ENCODE assay signal across 27 mouse cellular contexts in genomic region chr1:40473640-40474039, GRCm38 (mm10). TPM values are rescaled to one million over a fixed set of nuclear protein-coding genes. Genes with fewer than 3 reads are reported as not detected.
DNase-seq lines count a peak whose midpoint lies in the region; ATAC-seq lines count a peak whose summit lies in the region.
"Had no signal": no experiment of that assay in that cellular context is flagged by ENCODE, and none has a peak within 500 bp of the region (broad histone marks: within the 10 kb centered on the region; RNA-seq: fewer than 3 reads in every experiment).

No protein-coding gene starts in this region.

- no peak overlapping the region for H3K4me3 ChIP-seq in intestine, embryonic 16.5 days (ENCODE audit: low read length)
- H3K4me3 ChIP-seq: heart, adult 2 months; heart, embryonic 13.5 days; intestine, embryonic 15.5 days; layer of hippocampus, adult 2 months; limb, embryonic 10.5 days; midbrain, embryonic 13.5 days had no signal

- no peaks in the 10 kb centered on the region for H3K27me3 ChIP-seq in intestine, embryonic 16.5 days (replicated peaks; ENCODE audit: control insufficient read depth, insufficient read depth, low read length)
- H3K27me3 ChIP-seq: heart, embryonic 13.5 days; intestine, embryonic 15.5 days; midbrain, embryonic 13.5 days; Patski had no signal

- H3K9me3 ChIP-seq in intestine, embryonic 16.5 days (ENCODE audit: control insufficient read depth, low read length) = no peaks in the 10 kb centered on the region
- H3K9me3 ChIP-seq: heart, embryonic 13.5 days; intestine, embryonic 15.5 days; limb, embryonic 10.5 days; midbrain, embryonic 13.5 days had no signal

- DNase-seq in CD4-positive helper T cell, adult 2 months (ENCODE audit: low read depth, low spot score) = peak; percentile 81
- DNase-seq in frontal cortex, postnatal 25 days (ENCODE audit: low spot score in 2 of 2) = no peak
- DNase-seq in urinary bladder, adult 2 months (ENCODE audit: low spot score) = no peak
- DNase-seq in cerebellum, postnatal 36 days = no peak
- DNase-seq: adrenal gland, adult 8-10 months; cerebellum, adult 2 months; cerebellum, postnatal 25 days; gastrocnemius, postnatal 25 days; heart, adult 2 months; heart, postnatal 14 days; kidney, postnatal 25 days; liver; thymus, adult 18-20 months had no signal

- H3K4me2 ChIP-seq in intestine, embryonic 16.5 days (ENCODE audit: low read depth, low read length) = no peak overlapping the region
- H3K4me2 ChIP-seq: heart, embryonic 13.5 days; hindbrain, embryonic 14.5 days; intestine, embryonic 15.5 days; midbrain, embryonic 13.5 days had no signal

- H3K9ac ChIP-seq in intestine, embryonic 16.5 days (ENCODE audit: low read depth, low read length) = no peak overlapping the region
- H3K9ac ChIP-seq: heart, embryonic 13.5 days; hindbrain, embryonic 14.5 days; intestine, embryonic 15.5 days; midbrain, embryonic 13.5 days had no signal

- no peaks in the 10 kb centered on the region for H3K4me1 ChIP-seq in intestine, embryonic 16.5 days (ENCODE audit: control insufficient read depth, insufficient read depth, low read length)
- H3K4me1 ChIP-seq: heart, embryonic 13.5 days; intestine, embryonic 15.5 days; limb, embryonic 10.5 days; midbrain, embryonic 13.5 days had no signal

- ATAC-seq in CD4-positive, CD25-positive, alpha-beta regulatory T cell, adult 4 months = peak; percentile 46
- ATAC-seq in common myeloid progenitor, adult 5-6 weeks (replicated peaks; ENCODE audit: low read depth, poor library complexity, severe bottlenecking) = peak; percentile 53
- peak; percentile 48 for ATAC-seq in megakaryocyte progenitor cell, adult 5-6 weeks (replicated peaks; ENCODE audit: poor library complexity)
- no peak for ATAC-seq in intestine, embryonic 16.5 days
- ATAC-seq: forebrain, embryonic 14.5 days; intestine, embryonic 15.5 days; midbrain, embryonic 13.5 days; Patski had no signal

- no peaks in the 10 kb centered on the region for H3K36me3 ChIP-seq in intestine, embryonic 16.5 days (ENCODE audit: control insufficient read depth, insufficient read depth, low read length)
- H3K36me3 ChIP-seq: heart, embryonic 13.5 days; intestine, embryonic 15.5 days; limb, embryonic 10.5 days; midbrain, embryonic 13.5 days had no signal

- WGBS in intestine, embryonic 16.5 days = 84% methylated on average over 4 of the region's 4 CpGs

- H3K27ac ChIP-seq in intestine, embryonic 16.5 days (ENCODE audit: low read length) = no peak overlapping the region
- H3K27ac ChIP-seq: heart, adult 2 months; heart, embryonic 13.5 days; hindbrain, embryonic 14.5 days; intestine, embryonic 15.5 days; layer of hippocampus, adult 2 months; limb, embryonic 10.5 days; midbrain, embryonic 13.5 days had no signal

RNA-seq across cellular contexts. Expression of gene Il18r1, which starts 8.3 kb away (rescaled TPM):
- polyA plus RNA-seq in CD4-positive, CD25-positive, alpha-beta regulatory T cell, adult 4 months (2017; shearing (Covaris generic)) = 10 to 100 TPM; 45.0 to 45.8 TPM
- 1.1 and 1.6 TPM in 2 replicates for total RNA-seq in common myeloid progenitor, adult 5-6 weeks (2017)
- 0.54 and 1.6 TPM in 2 replicates for total RNA-seq in megakaryocyte progenitor cell, adult 5-6 weeks (2015)
- total RNA-seq in megakaryocyte progenitor cell, adult 5-6 weeks (2017) = 0.46 and 0.91 TPM in 2 replicates
- 0.45 and 0.51 TPM in 2 replicates for polyA plus RNA-seq in intestine, embryonic 16.5 days (2015; fragmentation: Nextera tagmentation; extraction: Ambion mirVana)
- polyA plus RNA-seq in urinary bladder, adult 2 months (2012; rRNA removed) = 4.3 and 5.3 TPM in 2 replicates
- total RNA-seq: gastrocnemius, postnatal 25 days; layer of hippocampus, adult 2 months; layer of hippocampus, postnatal 25 days had no signal
- polyA plus RNA-seq: cerebellum, adult 2 months; forebrain, embryonic 14.5 days; heart, embryonic 13.5 days; hindbrain, embryonic 14.5 days; limb, embryonic 10.5 days; midbrain, embryonic 13.5 days; neural tube, embryonic 14.5 days; Patski had no signal

RNA-seq across cellular contexts. Expression of gene Il18rap, which starts 41.5 kb away (rescaled TPM):
- polyA plus RNA-seq in CD4-positive, CD25-positive, alpha-beta regulatory T cell, adult 4 months (2017; shearing (Covaris generic)) = 10 to 100 TPM in 1 of 2 experiments, 1 to 10 TPM in 1; 8.9 to 18.3 TPM
- total RNA-seq in common myeloid progenitor, adult 5-6 weeks (2017) = 12.3 and 14.8 TPM in 2 replicates
- total RNA-seq in megakaryocyte progenitor cell, adult 5-6 weeks (2015) = 11.2 and 11.4 TPM in 2 replicates
- 9.6 and 10.7 TPM in 2 replicates for total RNA-seq in megakaryocyte progenitor cell, adult 5-6 weeks (2017)
- polyA plus RNA-seq in intestine, embryonic 16.5 days (2015; fragmentation: Nextera tagmentation; extraction: Ambion mirVana) = 0.32 and 0.33 TPM in 2 replicates
- polyA plus RNA-seq in urinary bladder, adult 2 months (2012; rRNA removed) = 0.98 and 1.0 TPM in 2 replicates
- total RNA-seq: gastrocnemius, postnatal 25 days had no signal

RNA-seq across cellular contexts. Expression of gene Il1rl1, which starts 44.3 kb away (rescaled TPM):
- 10 to 100 TPM in 1 of 2 experiments, 1 to 10 TPM in 1; 9.2 to 11.5 TPM for polyA plus RNA-seq in CD4-positive, CD25-positive, alpha-beta regulatory T cell, adult 4 months (2017; shearing (Covaris generic))
- total RNA-seq in common myeloid progenitor, adult 5-6 weeks (2017) = 40.6 and 44.8 TPM in 2 replicates
- total RNA-seq in megakaryocyte progenitor cell, adult 5-6 weeks (2015) = 5.3 and 11.7 TPM in 2 replicates
- total RNA-seq in megakaryocyte progenitor cell, adult 5-6 weeks (2017) = 5.9 and 11.3 TPM in 2 replicates
- polyA plus RNA-seq in intestine, embryonic 16.5 days (2015; fragmentation: Nextera tagmentation; extraction: Ambion mirVana) = 0.42 and 0.48 TPM in 2 replicates
- polyA plus RNA-seq in urinary bladder, adult 2 months (2012; rRNA removed) = 1.6 and 1.8 TPM in 2 replicates
- polyA plus RNA-seq: forebrain, embryonic 14.5 days; neural tube, embryonic 14.5 days had no signal
